Mouse (Mus musculus) liver, embryonic 14.5 days (tissue): ENCODE results near the gene 1700102P08Rik. TPM values are rescaled to one million over a fixed set of nuclear protein-coding genes. Genes with fewer than 3 reads are reported as not detected.
A peak's percentile ranks its signal among the peaks of the same experiment; 100 is the strongest.

Experiments used
- ATAC-seq: fragments of 200-750 bp; cut with Nextera tagmentation; 2 replicates; pipeline ENCODE4 v1.8.0; 2017; ENCODE audit warnings: moderate number of reproducible peaks, mild to moderate bottlenecking, moderate library complexity; ENCODE audit not compliant: insufficient read depth
- DNase-seq, 3 experiments: peaks; one replicate each; pipeline ENCODE4 v3.0.0-alpha.2; 2012 to 2013; ENCODE audit warnings: low read depth in 3 of 3, low spot score in 3 of 3
- H3K27ac ChIP-seq: fragments of 300-500 bp; sonication (generic); 2 replicates; pipeline ENCODE4 v1.5.1; 2014; ENCODE audit warnings: moderate library complexity, mild to moderate bottlenecking, control low read depth, inconsistent platforms
- H3K27me3 ChIP-seq: fragments of 300-500 bp; sonication (generic); 2 replicates; pipeline ENCODE4 v1.6.1; 2014; ENCODE audit warnings: mild to moderate bottlenecking, low read length, moderate library complexity; ENCODE audit not compliant: control insufficient read depth, insufficient read depth
- H3K36me3 ChIP-seq: fragments of 300-500 bp; sonication (generic); replicated peaks from 2 replicates; pipeline ENCODE4 v1.6.1; 2014; ENCODE audit warnings: low read depth; ENCODE audit not compliant: control insufficient read depth, insufficient read depth
- H3K4me1 ChIP-seq, 2 experiments: fragments of 200-500 bp in 1 of 2; fragments of 300-500 bp in 1 of 2; sonication (generic) in 1 of 2; replicated peaks; 2 replicates each; pipeline ENCODE4 v1.6.1; 2012 to 2014; ENCODE audit warnings: antibody characterized with exemption in 1 of 2, inconsistent platforms in 1 of 2, low read length in 1 of 2; ENCODE audit not compliant: control insufficient read depth in 2 of 2, insufficient read depth in 2 of 2
- H3K4me2 ChIP-seq: fragments of 300-500 bp; sonication (generic); 2 replicates; pipeline ENCODE4 v1.6.1; 2014; ENCODE audit warnings: low read depth, mild to moderate bottlenecking, control low read depth, moderate library complexity
- H3K4me3 ChIP-seq, 2 experiments: fragments of 200-500 bp in 1 of 2; fragments of 300-500 bp in 1 of 2; sonication (generic) in 1 of 2; 2 replicates each; pipeline ENCODE4 v1.5.1; 2012 to 2014; ENCODE audit warnings: low read depth in 2 of 2, low read length in 2 of 2, mild to moderate bottlenecking in 2 of 2, control low read depth in 1 of 2, inconsistent platforms in 1 of 2, moderate library complexity in 1 of 2; ENCODE audit not compliant: insufficient read depth in 1 of 2
- H3K9ac ChIP-seq: fragments of 300-500 bp; sonication (generic); replicated peaks from 2 replicates; pipeline ENCODE4 v1.6.1; 2014; ENCODE audit warnings: mild to moderate bottlenecking, control low read depth, moderate library complexity
- H3K9me3 ChIP-seq: fragments of 300-500 bp; sonication (generic); 2 replicates; pipeline ENCODE4 v1.6.1; 2016; ENCODE audit warnings: low read length, mixed read lengths; ENCODE audit not compliant: control insufficient read depth
- CTCF ChIP-seq: IDR thresholded peaks from 2 replicates; pipeline ENCODE4 v1.5.1; 2016; ENCODE audit warnings: antibody characterized with exemption, low read depth, control low read depth
- EP300 ChIP-seq: IDR thresholded peaks from 2 replicates; pipeline ENCODE4 v1.6.1; 2016; ENCODE audit warnings: antibody characterized with exemption, low read depth
- WGBS: fragments of 180-500 bp; shearing (Covaris S2); extraction: QIAGEN DNeasy Blood & Tissue Kit; methylation state at CpG from one replicate; pipeline ENCODE4 v1.1.7; 2014; ENCODE audit not compliant: insufficient replicate concordance; 5-methylcytosine and 5-hydroxymethylcytosine counted together
- polyA plus RNA-seq, 2 experiments: library from polyadenylated mRNA; depleted of rRNA in 1 of 2; stranded (reverse) in 1 of 2; unstranded in 1 of 2; fragments of >200 nt; fragmentation: Nextera tagmentation in 1 of 2; extraction: Ambion mirVana in 1 of 2; gene quantifications; 2 replicates each; pipeline versions ENCODE4 v1.2.1 to v1.2.3; 2012 to 2014

1700102P08Rik gene
- polyA plus RNA-seq, 2 experiments, result 0.49 to 0.52 TPM

GRCm38 (mm10) chr9:108455747-108456571 is 63.4 kb downstream of the 1700102P08Rik start:
- DNase-seq, result no peak
- TF ChIP-seq CTCF (no peak), EP300 (0 out of 2 replicates have a peak, but pooled peaks have one; percentile 16)
- Histone ChIP-seq H3K27ac (no peak overlapping the region), H3K36me3 (no peaks in the 10 kb centered on the region), H3K27me3 (no peaks in the 10 kb centered on the region), H3K4me3 (no peak overlapping the region), H3K9me3 (no peaks in the 10 kb centered on the region), H3K4me2 (no peak overlapping the region), H3K4me1 (peaks cover 15 to 38% of the 10 kb centered on the region in 2 experiments), H3K9ac (no peak overlapping the region)
- no peak for ATAC-seq
- 38% methylated on average over 12 of the region's 12 CpGs for WGBS

GRCm38 (mm10) chr9:108456953-108457352 is 64.3 kb downstream of the 1700102P08Rik start:
- Histone ChIP-seq H3K9ac (no peak overlapping the region), H3K9me3 (no peaks in the 10 kb centered on the region), H3K4me1 (peaks cover 15 to 36% of the 10 kb centered on the region in 2 experiments), H3K27ac (no peak overlapping the region), H3K4me2 (no peak overlapping the region), H3K36me3 (no peaks in the 10 kb centered on the region), H3K27me3 (no peaks in the 10 kb centered on the region), H3K4me3 (no peak overlapping the region)
- WGBS, result 77% methylated on average over 10 of the region's 10 CpGs
- DNase-seq, result no peak
- TF ChIP-seq EP300 (no peak), CTCF (no peak)
- no peak for ATAC-seq

GRCm38 (mm10) chr9:108459939-108460318 is 67.3 kb downstream of the 1700102P08Rik start:
- peak overlapping the region; percentile 70 for H3K4me2 ChIP-seq
- 85% methylated on average over 1 of the region's 1 CpGs for WGBS
- no peak; the same call in 1 of the 2 replicates for ATAC-seq
- peaks cover 12% of the 10 kb centered on the region for H3K36me3 ChIP-seq
- peaks cover 12 to 30% of the 10 kb centered on the region in 2 experiments for H3K4me1 ChIP-seq
- H3K27me3 ChIP-seq, result no peaks in the 10 kb centered on the region
- no peak for DNase-seq
- H3K27ac ChIP-seq, result peak overlapping the region; percentile 67; the same call in 1 of the 2 replicates
- no peaks in the 10 kb centered on the region for H3K9me3 ChIP-seq
- H3K4me3 ChIP-seq, result peak overlapping the region; percentile 85 to 96
- TF ChIP-seq EP300 (no peak), CTCF (no peak)
- H3K9ac ChIP-seq, result peak overlapping the region; percentile 82

Other genes starting within 250 kb of the 1700102P08Rik start
- gene Bsn, start 202.4 kb upstream of the 1700102P08Rik start, polyA plus RNA-seq (2012; rRNA removed), result 0.86 and 1.1 TPM in 2 replicates
- 1.1 and 1.4 TPM in 2 replicates for gene Bsn, start 202.4 kb upstream of the 1700102P08Rik start, polyA plus RNA-seq (2014; fragmentation: Nextera tagmentation; extraction: Ambion mirVana)
- 4.8 and 5.3 TPM in 2 replicates for gene Dag1, start 128.8 kb upstream of the 1700102P08Rik start, polyA plus RNA-seq (2012; rRNA removed)
- 12.0 and 13.0 TPM in 2 replicates for gene Dag1, start 128.8 kb upstream of the 1700102P08Rik start, polyA plus RNA-seq (2014; fragmentation: Nextera tagmentation; extraction: Ambion mirVana)
- 2.8 and 2.9 TPM in 2 replicates for gene Nicn1, start 102.4 kb upstream of the 1700102P08Rik start, polyA plus RNA-seq (2012; rRNA removed)
- gene Nicn1, start 102.4 kb upstream of the 1700102P08Rik start, polyA plus RNA-seq (2014; fragmentation: Nextera tagmentation; extraction: Ambion mirVana), result 4.3 and 6.2 TPM in 2 replicates
- gene Amt, start 96.0 kb upstream of the 1700102P08Rik start, polyA plus RNA-seq (2012; rRNA removed), result 6.1 and 7.5 TPM in 2 replicates
- gene Amt, start 96.0 kb upstream of the 1700102P08Rik start, polyA plus RNA-seq (2014; fragmentation: Nextera tagmentation; extraction: Ambion mirVana), result 7.2 and 7.7 TPM in 2 replicates
- gene Rhoa, start 86.7 kb upstream of the 1700102P08Rik start, polyA plus RNA-seq (2012; rRNA removed), result 62.5 and 76.4 TPM in 2 replicates
- 130 and 133 TPM in 2 replicates for gene Rhoa, start 86.7 kb upstream of the 1700102P08Rik start, polyA plus RNA-seq (2014; fragmentation: Nextera tagmentation; extraction: Ambion mirVana)
- gene Tcta, start 86.6 kb upstream of the 1700102P08Rik start, polyA plus RNA-seq (2012; rRNA removed), result 10.4 and 10.6 TPM in 2 replicates
- 10.9 and 13.2 TPM in 2 replicates for gene Tcta, start 86.6 kb upstream of the 1700102P08Rik start, polyA plus RNA-seq (2014; fragmentation: Nextera tagmentation; extraction: Ambion mirVana)
- 3,084 and 3,741 TPM in 2 replicates for gene Gpx1, start 53.9 kb upstream of the 1700102P08Rik start, polyA plus RNA-seq (2012; rRNA removed)
- 6,910 and 6,914 TPM in 2 replicates for gene Gpx1, start 53.9 kb upstream of the 1700102P08Rik start, polyA plus RNA-seq (2014; fragmentation: Nextera tagmentation; extraction: Ambion mirVana)
- 29.2 and 38.5 TPM in 2 replicates for gene Usp4, start 45.0 kb upstream of the 1700102P08Rik start, polyA plus RNA-seq (2012; rRNA removed)
- gene Usp4, start 45.0 kb upstream of the 1700102P08Rik start, polyA plus RNA-seq (2014; fragmentation: Nextera tagmentation; extraction: Ambion mirVana), result 59.3 and 67.6 TPM in 2 replicates
- gene Ccdc36, start 35.7 kb downstream of the 1700102P08Rik start, polyA plus RNA-seq (2012; rRNA removed), result 0.12 and 0.20 TPM in 2 replicates
- 0.24 and 0.27 TPM in 2 replicates for gene Ccdc36, start 35.7 kb downstream of the 1700102P08Rik start, polyA plus RNA-seq (2014; fragmentation: Nextera tagmentation; extraction: Ambion mirVana)
- not detected in 2 replicates for gene BC048562, start 43.7 kb downstream of the 1700102P08Rik start, polyA plus RNA-seq (2012; rRNA removed)
- not detected in 2 replicates for gene BC048562, start 43.7 kb downstream of the 1700102P08Rik start, polyA plus RNA-seq (2014; fragmentation: Nextera tagmentation; extraction: Ambion mirVana)
- gene Ccdc71, start 67.7 kb downstream of the 1700102P08Rik start, polyA plus RNA-seq (2012; rRNA removed), result 8.6 and 9.7 TPM in 2 replicates
- gene Ccdc71, start 67.7 kb downstream of the 1700102P08Rik start, polyA plus RNA-seq (2014; fragmentation: Nextera tagmentation; extraction: Ambion mirVana), result 14.5 and 15.6 TPM in 2 replicates
- gene Klhdc8b, start 68.8 kb downstream of the 1700102P08Rik start, polyA plus RNA-seq (2012; rRNA removed), result 13.1 and 16.5 TPM in 2 replicates
- gene Klhdc8b, start 68.8 kb downstream of the 1700102P08Rik start, polyA plus RNA-seq (2014; fragmentation: Nextera tagmentation; extraction: Ambion mirVana), result 6.9 and 9.5 TPM in 2 replicates
- 8.3 and 9.1 TPM in 2 replicates for gene Lamb2, start 86.9 kb downstream of the 1700102P08Rik start, polyA plus RNA-seq (2012; rRNA removed)
- 4.3 and 5.8 TPM in 2 replicates for gene Lamb2, start 86.9 kb downstream of the 1700102P08Rik start, polyA plus RNA-seq (2014; fragmentation: Nextera tagmentation; extraction: Ambion mirVana)
- gene Usp19, start 97.8 kb downstream of the 1700102P08Rik start, polyA plus RNA-seq (2012; rRNA removed), result 33.9 and 36.0 TPM in 2 replicates
- gene Usp19, start 97.8 kb downstream of the 1700102P08Rik start, polyA plus RNA-seq (2014; fragmentation: Nextera tagmentation; extraction: Ambion mirVana), result 17.1 and 22.5 TPM in 2 replicates
- 88.6 and 184 TPM in 2 replicates for gene Qars, start 114.9 kb downstream of the 1700102P08Rik start, polyA plus RNA-seq (2012; rRNA removed)
- gene Qars, start 114.9 kb downstream of the 1700102P08Rik start, polyA plus RNA-seq (2014; fragmentation: Nextera tagmentation; extraction: Ambion mirVana), result 61.3 and 65.8 TPM in 2 replicates
- gene Qrich1, start 124.0 kb downstream of the 1700102P08Rik start, polyA plus RNA-seq (2012; rRNA removed), result 34.0 and 40.6 TPM in 2 replicates
- gene Qrich1, start 124.0 kb downstream of the 1700102P08Rik start, polyA plus RNA-seq (2014; fragmentation: Nextera tagmentation; extraction: Ambion mirVana), result 39.8 and 46.3 TPM in 2 replicates
- 86.6 and 117 TPM in 2 replicates for gene Impdh2, start 167.5 kb downstream of the 1700102P08Rik start, polyA plus RNA-seq (2012; rRNA removed)
- gene Impdh2, start 167.5 kb downstream of the 1700102P08Rik start, polyA plus RNA-seq (2014; fragmentation: Nextera tagmentation; extraction: Ambion mirVana), result 104 and 117 TPM in 2 replicates
- gene Ndufaf3, start 174.6 kb downstream of the 1700102P08Rik start, polyA plus RNA-seq (2012; rRNA removed), result 8.9 and 12.1 TPM in 2 replicates
- 36.1 and 36.9 TPM in 2 replicates for gene Ndufaf3, start 174.6 kb downstream of the 1700102P08Rik start, polyA plus RNA-seq (2014; fragmentation: Nextera tagmentation; extraction: Ambion mirVana)
- gene Dalrd3, start 177.1 kb downstream of the 1700102P08Rik start, polyA plus RNA-seq (2012; rRNA removed), result 43.8 and 48.0 TPM in 2 replicates
- 26.4 and 33.6 TPM in 2 replicates for gene Dalrd3, start 177.1 kb downstream of the 1700102P08Rik start, polyA plus RNA-seq (2014; fragmentation: Nextera tagmentation; extraction: Ambion mirVana)
- 8.4 and 9.4 TPM in 2 replicates for gene Wdr6, start 185.9 kb downstream of the 1700102P08Rik start, polyA plus RNA-seq (2012; rRNA removed)
- gene Wdr6, start 185.9 kb downstream of the 1700102P08Rik start, polyA plus RNA-seq (2014; fragmentation: Nextera tagmentation; extraction: Ambion mirVana), result 8.4 and 11.1 TPM in 2 replicates
- 0.52 and 0.54 TPM in 2 replicates for gene P4htm, start 204.9 kb downstream of the 1700102P08Rik start, polyA plus RNA-seq (2012; rRNA removed)
- gene P4htm, start 204.9 kb downstream of the 1700102P08Rik start, polyA plus RNA-seq (2014; fragmentation: Nextera tagmentation; extraction: Ambion mirVana), result 0.25 and 0.67 TPM in 2 replicates